ENCODE assay signal across 15 mouse cellular contexts in genomic region chr2:26472312-26473090, GRCm38 (mm10). TPM values are rescaled to one million over a fixed set of nuclear protein-coding genes. Genes with fewer than 3 reads are reported as not detected.
DNase-seq lines count a peak whose midpoint lies in the region; ATAC-seq and TF ChIP-seq lines count a peak whose summit lies in the region.
"Had no signal": no experiment of that assay in that cellular context is flagged by ENCODE, and none has a peak within 500 bp of the region (broad histone marks: within the 10 kb centered on the region; RNA-seq: fewer than 3 reads in every experiment).

No protein-coding gene starts in this region.

- 82% methylated on average over 11 of the region's 11 CpGs for WGBS in forebrain, embryonic 16.5 days
- WGBS in forebrain, postnatal 0 days = 72% methylated on average over 11 of the region's 11 CpGs
- 85% methylated on average over 11 of the region's 11 CpGs for WGBS in neural tube, embryonic 13.5 days

- no peaks in the 10 kb centered on the region for H3K27me3 ChIP-seq in forebrain, embryonic 16.5 days (replicated peaks; ENCODE audit: control insufficient read depth, insufficient read depth, low read length)
- H3K27me3 ChIP-seq in forebrain, postnatal 0 days (ENCODE audit: insufficient read depth, low read length) = no peaks in the 10 kb centered on the region
- no peaks in the 10 kb centered on the region for H3K27me3 ChIP-seq in neural tube, embryonic 13.5 days
- H3K27me3 ChIP-seq: liver, embryonic 15.5 days; neural tube, embryonic 12.5 days had no signal

- TF ChIP-seq CTCF in forebrain, postnatal 0 days (IDR thresholded peaks at IDR 0.05; ENCODE audit: low read depth) = no peak

- no peak overlapping the region for H3K9ac ChIP-seq in forebrain, embryonic 16.5 days (replicated peaks; ENCODE audit: low read depth, low read length)
- no peak overlapping the region for H3K9ac ChIP-seq in forebrain, postnatal 0 days
- no peak overlapping the region for H3K9ac ChIP-seq in neural tube, embryonic 13.5 days
- H3K9ac ChIP-seq: liver, embryonic 15.5 days; neural tube, embryonic 12.5 days had no signal

- H3K4me3 ChIP-seq in forebrain, embryonic 16.5 days (replicated peaks; ENCODE audit: low read length) = no peak overlapping the region
- no peak overlapping the region for H3K4me3 ChIP-seq in forebrain, postnatal 0 days (ENCODE audit: low read depth, low read length)
- no peak overlapping the region for H3K4me3 ChIP-seq in neural tube, embryonic 13.5 days
- H3K4me3 ChIP-seq: heart, embryonic 10.5 days; liver, embryonic 15.5 days; neural tube, embryonic 12.5 days had no signal

- H3K4me1 ChIP-seq in forebrain, embryonic 16.5 days (replicated peaks; ENCODE audit: control insufficient read depth, insufficient read depth, low read length) = peaks cover 14% of the 10 kb centered on the region
- no peaks in the 10 kb centered on the region for H3K4me1 ChIP-seq in forebrain, postnatal 0 days (ENCODE audit: insufficient read depth)
- peaks cover 43% of the 10 kb centered on the region for H3K4me1 ChIP-seq in neural tube, embryonic 13.5 days (replicated peaks)

- no peak for ATAC-seq in forebrain, embryonic 16.5 days
- no peak for ATAC-seq in forebrain, postnatal 0 days
- no peak for ATAC-seq in neural tube, embryonic 13.5 days (ENCODE audit: low read depth)
- peak; percentile 13; the same call in 1 of the 2 replicates for ATAC-seq in neutrophil, adult 5-6 weeks (ENCODE audit: extremely low read depth, insufficient number of reproducible peaks, low FRiP score, poor library complexity, severe bottlenecking)

- DNase-seq in forebrain, postnatal 0 days = no peak
- DNase-seq in neural tube, embryonic 10.5 days (ENCODE audit: extremely low spot score, low spot score) = no peak
- peak; percentile 78 to 80 for DNase-seq in cerebellum, postnatal 10 days
- DNase-seq in thymus, postnatal 4 days = no peak
- no peak for DNase-seq in urinary bladder, postnatal 10 days (ENCODE audit: low spot score)
- DNase-seq: heart, postnatal 36 days; kidney, adult 8-10 months; right cerebral cortex, adult 18-20 months had no signal

- peak overlapping the region; percentile 14; the same call in 1 of the 2 replicates for H3K27ac ChIP-seq in forebrain, embryonic 16.5 days (ENCODE audit: low read length)
- H3K27ac ChIP-seq in forebrain, postnatal 0 days (ENCODE audit: low read depth, low read length) = no peak overlapping the region
- 0 out of 2 replicates have a peak overlapping the region, but pooled peaks have one; percentile 5 for H3K27ac ChIP-seq in neural tube, embryonic 13.5 days (replicated peaks)
- H3K27ac ChIP-seq: liver, embryonic 15.5 days; neural tube, embryonic 12.5 days had no signal

- H3K9me3 ChIP-seq in forebrain, embryonic 16.5 days (ENCODE audit: control insufficient read depth, low read length) = no peaks in the 10 kb centered on the region
- no peaks in the 10 kb centered on the region for H3K9me3 ChIP-seq in forebrain, postnatal 0 days (ENCODE audit: low read length)
- H3K9me3 ChIP-seq in neural tube, embryonic 13.5 days = no peaks in the 10 kb centered on the region
- H3K9me3 ChIP-seq: G1E; heart, embryonic 10.5 days; liver, embryonic 15.5 days; neural tube, embryonic 12.5 days had no signal

- no peak overlapping the region for H3K4me2 ChIP-seq in forebrain, embryonic 16.5 days (ENCODE audit: low read length)
- H3K4me2 ChIP-seq in forebrain, postnatal 0 days (ENCODE audit: low read depth) = no peak overlapping the region
- no peak overlapping the region for H3K4me2 ChIP-seq in neural tube, embryonic 13.5 days
- H3K4me2 ChIP-seq: liver, embryonic 15.5 days; neural tube, embryonic 12.5 days had no signal

- peaks cover 3% of the 10 kb centered on the region; the same call in 1 of the 2 replicates for H3K36me3 ChIP-seq in forebrain, embryonic 16.5 days (ENCODE audit: control insufficient read depth, insufficient read depth)
- H3K36me3 ChIP-seq in forebrain, postnatal 0 days (ENCODE audit: insufficient read depth) = peaks cover 21% of the 10 kb centered on the region
- H3K36me3 ChIP-seq in neural tube, embryonic 13.5 days = peaks cover 82% of the 10 kb centered on the region
- H3K36me3 ChIP-seq: G1E had no signal

RNA-seq across cellular contexts. Expression of gene Sec16a, which starts 27.5 kb away (rescaled TPM):
- polyA plus RNA-seq in forebrain, embryonic 16.5 days (2015; fragmentation: Nextera tagmentation; extraction: Ambion mirVana) = 21.5 and 23.1 TPM in 2 replicates
- total RNA-seq in forebrain, postnatal 0 days (2014; rRNA removed) = 52.6 and 65.6 TPM in 2 replicates
- 9.0 and 10.9 TPM in 2 replicates for polyA plus RNA-seq in forebrain, postnatal 0 days (2015; fragmentation: Nextera tagmentation; extraction: Ambion mirVana)
- polyA plus RNA-seq in neural tube, embryonic 13.5 days (2015; fragmentation: Nextera tagmentation; extraction: Ambion mirVana) = 18.4 and 20.7 TPM in 2 replicates
- total RNA-seq in neutrophil, adult 5-6 weeks (2017) = 62.1 and 65.5 TPM in 2 replicates

RNA-seq across cellular contexts. Expression of gene Notch1, which starts 44.0 kb away (rescaled TPM):
- 20.2 and 23.6 TPM in 2 replicates for polyA plus RNA-seq in forebrain, embryonic 16.5 days (2015; fragmentation: Nextera tagmentation; extraction: Ambion mirVana)
- 23.8 and 38.7 TPM in 2 replicates for total RNA-seq in forebrain, postnatal 0 days (2014; rRNA removed)
- 5.0 and 6.8 TPM in 2 replicates for polyA plus RNA-seq in forebrain, postnatal 0 days (2015; fragmentation: Nextera tagmentation; extraction: Ambion mirVana)
- polyA plus RNA-seq in neural tube, embryonic 13.5 days (2015; fragmentation: Nextera tagmentation; extraction: Ambion mirVana) = 19.3 and 20.5 TPM in 2 replicates
- 46.5 and 48.8 TPM in 2 replicates for total RNA-seq in neutrophil, adult 5-6 weeks (2017)

Comparison
In these comparisons a context has a peak if more than half of its experiments do, and no peak if none do; other contexts are left out.
1. DNase-seq: peak in cerebellum, postnatal 10 days (2 of 2); none in forebrain, postnatal 0 days (single experiment), neural tube, embryonic 10.5 days (single experiment), thymus, postnatal 4 days (single experiment) and urinary bladder, postnatal 10 days (single experiment).